Mouse (Mus musculus) heart, embryonic 10.5 days (tissue): ENCODE data around the gene Osbpl5. TPM values are rescaled to one million over a fixed set of nuclear protein-coding genes. Genes with fewer than 3 reads are reported as not detected.

Experiments
- DNase-seq: peaks from one replicate; pipeline ENCODE4 v3.0.0-alpha.2; 2017; ENCODE audit warnings: low spot score
- H3K27ac ChIP-seq: fragments of 300-500 bp; sonication (generic); 2 replicates; pipeline ENCODE4 v1.5.1; 2016; ENCODE audit warnings: mild to moderate bottlenecking
- H3K27me3 ChIP-seq: fragments of 300-500 bp; sonication (generic); 2 replicates; pipeline ENCODE4 v1.6.1; 2016; ENCODE audit warnings: mild to moderate bottlenecking; ENCODE audit not compliant: poor library complexity, insufficient read depth, severe bottlenecking
- H3K36me3 ChIP-seq: fragments of 300-500 bp; sonication (generic); 2 replicates; pipeline ENCODE4 v1.6.1; 2016; ENCODE audit warnings: mild to moderate bottlenecking, moderate library complexity
- H3K4me1 ChIP-seq: fragments of 300-500 bp; sonication (generic); 2 replicates; pipeline ENCODE4 v1.6.1; 2016; ENCODE audit warnings: mild to moderate bottlenecking
- H3K4me3 ChIP-seq: fragments of 300-500 bp; sonication (generic); 2 replicates; pipeline ENCODE4 v1.5.1; 2016; ENCODE audit warnings: mild to moderate bottlenecking, moderate library complexity
- H3K9me3 ChIP-seq: fragments of 300-500 bp; sonication (generic); 2 replicates; pipeline ENCODE4 v1.6.1; 2016; ENCODE audit warnings: mild to moderate bottlenecking, moderate library complexity
- WGBS: fragments of 180-500 bp; shearing (Covaris S2); methylation state at CpG from one replicate; pipeline ENCODE4 v1.1.7; 2016; 5-methylcytosine and 5-hydroxymethylcytosine counted together
- polyA plus RNA-seq: library from polyadenylated mRNA; unstranded; fragments of >200 nt; fragmentation: Nextera tagmentation; extraction: Ambion mirVana; gene quantifications from 2 replicates; pipeline ENCODE4 v1.2.1, GENCODE M21; 2016

The Osbpl5 gene
- polyA plus RNA-seq, 1 experiment from 2014 or later = 19.0 TPM

DNA sequence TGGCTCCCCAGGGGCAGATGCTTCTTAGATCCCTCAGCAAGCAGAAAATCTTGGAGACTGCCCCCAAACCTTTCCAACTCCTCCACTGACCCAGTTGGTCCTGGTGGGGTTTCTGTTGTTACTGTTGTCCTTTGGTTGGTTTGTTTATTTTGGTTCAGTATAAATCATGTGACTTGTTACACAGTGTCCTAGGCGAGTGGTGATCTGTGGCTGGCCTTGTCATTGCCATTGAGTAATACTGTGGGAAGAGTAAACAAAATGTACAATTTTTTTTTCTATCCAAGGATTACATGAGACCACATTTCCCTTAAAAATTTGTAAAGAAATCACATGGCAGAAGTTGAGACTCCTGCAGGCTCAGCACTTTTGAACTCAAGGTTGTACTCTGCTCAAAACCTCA lies 12.7 kb upstream of the Osbpl5 start:
- Histone ChIP-seq H3K36me3 (no peaks in the 10 kb centered on the region), H3K27me3 (peaks cover 43% of the 10 kb centered on the region), H3K9me3 (no peaks in the 10 kb centered on the region), H3K4me1 (no peaks in the 10 kb centered on the region; the same call in 1 of the 2 replicates), H3K4me3 (no peak overlapping the region), H3K27ac (no peak overlapping the region)
- DNase-seq = no peak
- WGBS = 59% methylated on average over 1 of the region's 1 CpGs

DNA sequence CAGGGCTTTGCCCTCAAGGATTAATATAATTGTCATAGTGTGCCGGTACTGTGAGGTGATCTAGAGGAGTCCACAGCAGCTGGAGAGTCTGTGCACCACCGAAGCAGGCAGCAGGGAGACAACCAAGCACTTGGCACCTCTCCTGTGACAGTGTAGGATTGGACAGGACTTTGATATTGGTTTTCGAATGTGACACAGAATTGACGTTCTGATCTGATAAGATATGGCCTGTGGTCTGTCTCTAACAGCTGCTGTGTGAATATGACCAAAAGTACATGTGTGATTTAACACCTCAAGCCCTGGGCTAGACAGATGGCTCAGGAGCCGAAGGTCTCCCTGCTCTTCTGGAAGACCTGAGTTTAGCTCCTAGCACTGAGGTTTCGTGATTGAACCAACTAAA lies 11.5 kb upstream of the Osbpl5 start:
- no peak overlapping the region for H3K27ac ChIP-seq
- peaks cover 49% of the 10 kb centered on the region for H3K27me3 ChIP-seq
- no peaks in the 10 kb centered on the region; the same call in 1 of the 2 replicates for H3K4me1 ChIP-seq
- no peaks in the 10 kb centered on the region for H3K9me3 ChIP-seq
- H3K4me3 ChIP-seq = no peak overlapping the region
- no peak for DNase-seq
- WGBS = 61% methylated on average over 6 of the region's 6 CpGs
- no peaks in the 10 kb centered on the region for H3K36me3 ChIP-seq

DNA sequence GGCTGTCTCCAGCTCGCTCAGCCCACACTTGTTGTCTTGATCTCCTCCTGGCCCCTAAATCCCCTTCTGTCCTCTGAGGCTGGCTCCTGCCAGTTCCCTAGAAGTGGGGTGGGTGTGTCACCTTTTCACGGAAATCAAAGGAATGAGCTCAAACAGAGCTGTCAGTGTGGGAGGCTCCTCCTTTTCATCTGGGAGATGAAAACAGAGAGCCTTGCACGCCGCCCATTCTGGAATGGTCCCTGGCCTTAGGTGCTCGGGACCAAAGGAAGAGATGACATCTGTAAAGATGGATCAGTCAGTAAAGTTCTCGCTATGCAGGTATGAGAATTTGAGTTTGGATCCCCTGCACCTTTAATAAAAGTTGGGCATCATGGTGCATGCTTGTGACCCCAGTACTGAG lies 10.1 kb upstream of the Osbpl5 start, which contains the start of gene Mrgprg:
TSS of gene Mrgprg (minus strand) at position 101 of the 400 bp plus-strand sequence.
- 55% methylated on average over 6 of the region's 6 CpGs for WGBS
- H3K36me3 ChIP-seq = no peaks in the 10 kb centered on the region
- no peak within 1 kb of the TSS for H3K27ac ChIP-seq
- peaks cover 62% of the 10 kb centered on the region for H3K27me3 ChIP-seq
- H3K4me1 ChIP-seq = no peaks in the 10 kb centered on the region; the same call in 1 of the 2 replicates
- DNase-seq = no peak
- no peak within 1 kb of the TSS for H3K4me3 ChIP-seq
- H3K9me3 ChIP-seq = no peaks in the 10 kb centered on the region

DNA sequence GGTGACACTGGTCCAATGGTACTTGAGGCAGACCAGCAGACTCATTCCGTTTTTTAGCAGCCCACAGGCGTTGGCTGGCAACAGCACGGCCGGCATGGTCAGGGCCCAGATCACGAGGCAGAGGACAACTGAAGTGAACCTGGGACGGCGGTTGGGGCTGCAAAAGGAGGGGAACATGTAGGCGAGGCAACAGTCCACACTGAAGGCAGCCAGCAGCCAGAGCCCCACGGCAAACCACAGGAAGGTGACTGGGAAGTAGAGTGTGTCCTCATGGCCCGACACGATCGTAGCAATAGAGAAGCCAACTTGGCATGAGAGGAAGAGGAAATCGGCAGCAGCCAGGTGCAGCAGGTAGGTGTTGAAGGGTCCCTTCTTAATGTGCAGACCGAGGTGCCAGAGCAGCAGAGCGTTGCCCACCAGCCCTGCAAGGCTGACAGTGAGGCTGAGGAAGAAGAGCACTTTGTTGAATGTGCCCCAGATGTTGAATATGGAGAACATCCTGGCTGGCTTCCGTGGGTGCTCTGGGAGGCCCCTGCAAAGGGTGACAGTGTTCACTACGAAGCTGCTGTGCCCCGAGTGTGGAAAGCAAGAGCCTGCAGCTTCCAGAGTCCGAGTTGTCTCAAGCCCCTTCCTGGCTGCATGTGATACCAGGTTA lies 8.2 kb upstream of the Osbpl5 start:
- WGBS = 68% methylated on average over 19 of the region's 19 CpGs
- no peak overlapping the region for H3K27ac ChIP-seq
- no peak for DNase-seq
- no peaks in the 10 kb centered on the region; the same call in 1 of the 2 replicates for H3K4me1 ChIP-seq
- no peak overlapping the region for H3K4me3 ChIP-seq
- peaks cover 69% of the 10 kb centered on the region for H3K27me3 ChIP-seq
- H3K36me3 ChIP-seq = no peaks in the 10 kb centered on the region
- no peaks in the 10 kb centered on the region for H3K9me3 ChIP-seq

DNA sequence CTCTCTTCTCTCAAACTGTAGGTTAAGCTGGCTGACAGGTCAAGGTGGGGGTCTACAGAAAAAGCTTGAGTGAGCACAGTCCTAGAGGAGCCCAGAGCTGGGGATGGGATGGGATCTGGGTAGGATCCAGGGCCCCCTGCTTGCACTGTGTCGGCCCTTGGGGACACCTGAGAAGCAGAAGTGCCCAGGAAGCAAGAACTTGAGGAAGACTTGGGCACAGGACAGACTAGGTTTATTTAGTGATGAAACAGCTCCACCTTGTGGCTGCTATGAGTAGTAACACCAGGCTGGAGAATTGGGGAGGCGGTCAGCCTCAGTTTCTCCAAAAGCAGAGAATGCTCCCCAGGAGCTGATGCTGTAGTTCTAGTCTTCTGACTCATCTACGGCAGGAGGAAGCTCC lies 7.0 kb upstream of the Osbpl5 start:
- Histone ChIP-seq H3K27ac (no peak overlapping the region), H3K4me1 (no peaks in the 10 kb centered on the region; the same call in 1 of the 2 replicates), H3K9me3 (no peaks in the 10 kb centered on the region), H3K27me3 (peaks cover 76% of the 10 kb centered on the region), H3K36me3 (no peaks in the 10 kb centered on the region), H3K4me3 (no peak overlapping the region)
- DNase-seq = no peak
- 20% methylated on average over 3 of the region's 3 CpGs for WGBS

DNA sequence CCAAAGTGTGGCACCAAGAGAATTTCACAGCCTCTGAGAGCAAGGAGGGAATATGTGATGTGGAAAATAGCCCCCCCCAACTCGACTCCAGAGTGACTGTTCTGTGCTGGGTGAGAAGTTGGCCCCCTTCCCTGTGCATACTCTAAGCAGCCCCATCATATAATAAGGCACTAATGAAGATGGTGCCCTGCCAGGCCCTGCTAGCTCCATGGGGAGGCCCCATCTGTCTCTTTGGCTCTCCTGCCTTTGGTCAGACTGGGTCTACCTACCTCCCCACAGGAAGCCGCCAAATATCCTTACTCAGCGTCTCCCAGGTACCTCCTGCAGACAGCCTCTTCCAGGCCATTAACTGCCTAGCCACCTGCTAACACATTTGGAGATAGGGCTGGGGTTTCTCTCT lies 2.2 kb upstream of the Osbpl5 start:
- 55% methylated on average over 3 of the region's 3 CpGs for WGBS
- Histone ChIP-seq H3K4me1 (peaks cover 17% of the 10 kb centered on the region), H3K36me3 (no peaks in the 10 kb centered on the region), H3K4me3 (no peak overlapping the region), H3K27ac (no peak overlapping the region), H3K27me3 (peaks cover 72% of the 10 kb centered on the region), H3K9me3 (no peaks in the 10 kb centered on the region)
- DNase-seq = no peak

DNA sequence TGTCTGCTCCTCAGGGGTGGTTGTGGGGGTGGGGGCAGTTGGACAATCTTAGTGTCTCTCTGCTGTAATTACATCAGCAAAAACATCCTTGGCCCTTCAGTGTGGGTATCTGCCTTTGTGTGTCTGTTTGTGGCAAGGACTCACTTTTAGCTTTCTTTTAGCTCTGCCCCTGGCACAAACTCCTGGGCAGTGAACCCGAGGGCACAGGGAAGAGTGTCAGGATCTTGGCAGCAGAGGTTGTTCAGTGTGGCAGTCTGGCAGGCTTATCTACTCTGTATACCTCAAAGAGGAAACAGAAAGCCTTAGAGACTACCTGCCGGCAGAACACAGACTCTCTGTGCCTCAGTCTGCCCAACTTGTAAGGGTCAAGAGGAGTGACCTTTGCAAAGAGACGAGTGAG lies 911 bp upstream of the Osbpl5 start:
- WGBS = 60% methylated on average over 3 of the region's 3 CpGs
- Histone ChIP-seq H3K9me3 (no peaks in the 10 kb centered on the region), H3K36me3 (no peaks in the 10 kb centered on the region), H3K4me1 (peaks cover 25% of the 10 kb centered on the region), H3K4me3 (peak overlapping the region; percentile 54; the same call in 1 of the 2 replicates), H3K27ac (no peak overlapping the region), H3K27me3 (peaks cover 75% of the 10 kb centered on the region)
- DNase-seq = no peak

DNA sequence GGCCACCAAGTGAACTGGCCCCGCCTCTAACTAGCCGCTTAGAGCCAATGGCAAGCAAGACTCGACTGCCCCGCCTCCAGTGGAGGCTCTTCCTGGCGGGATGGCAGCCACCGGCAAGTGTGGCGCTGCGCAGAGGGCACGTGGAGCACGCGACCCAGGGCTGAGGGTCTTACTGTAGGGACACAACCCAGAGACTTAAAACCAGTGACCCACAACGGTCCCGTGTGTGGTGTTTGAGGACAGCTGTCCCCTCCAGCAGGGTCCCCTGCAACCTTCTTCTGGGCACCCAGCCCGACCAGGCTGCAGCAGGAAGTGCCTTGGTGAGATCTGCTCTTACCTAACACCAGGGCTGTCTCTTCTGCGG lies 224 bp upstream of the Osbpl5 start:
- DNase-seq = no peak
- Histone ChIP-seq H3K27ac (peak overlapping the region; percentile 26; the same call in 1 of the 2 replicates), H3K4me1 (peaks cover 32% of the 10 kb centered on the region), H3K4me3 (peak overlapping the region; percentile 54), H3K9me3 (no peaks in the 10 kb centered on the region), H3K27me3 (peaks cover 74% of the 10 kb centered on the region), H3K36me3 (no peaks in the 10 kb centered on the region)
- 4% methylated on average over 15 of the region's 15 CpGs for WGBS

DNA sequence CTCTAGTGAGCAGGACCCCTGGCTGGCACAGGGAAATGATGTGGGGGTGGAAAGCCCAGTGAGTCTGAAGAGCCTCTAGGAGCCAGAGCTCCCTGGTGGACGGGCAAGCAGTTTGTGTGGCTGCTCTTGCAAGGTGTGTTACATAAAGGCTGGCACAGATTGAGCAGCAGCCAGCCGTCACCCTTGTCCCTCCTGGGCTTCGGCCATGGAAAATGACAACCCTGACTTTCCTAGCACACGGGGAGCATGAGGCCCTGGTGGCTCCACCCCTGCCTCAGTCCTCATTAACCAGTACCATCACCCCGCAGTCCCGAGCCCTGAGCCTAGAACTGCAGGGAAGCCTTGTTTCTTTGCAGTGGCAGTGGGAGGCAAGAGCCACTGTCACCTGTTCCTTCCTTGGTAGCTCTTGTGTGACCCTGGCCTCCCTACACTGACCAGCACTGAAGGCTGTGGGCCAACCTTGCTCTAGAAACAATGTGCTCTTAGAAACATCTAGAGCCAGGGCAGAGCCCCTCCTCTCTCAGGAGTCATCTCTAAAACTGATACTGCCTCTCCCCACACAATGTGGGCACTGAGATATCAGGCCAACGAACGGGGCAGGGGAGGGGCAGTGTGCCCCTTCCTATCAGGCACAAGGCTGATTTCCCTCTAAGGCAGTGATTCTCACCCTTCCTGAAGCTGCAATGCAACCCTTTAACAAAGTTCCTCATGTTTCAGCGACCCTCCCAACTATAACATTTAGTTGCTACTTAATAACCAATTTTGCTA lies 1.2 kb downstream of the Osbpl5 start:
- Histone ChIP-seq H3K4me1 (peaks cover 37% of the 10 kb centered on the region), H3K36me3 (no peaks in the 10 kb centered on the region), H3K9me3 (no peaks in the 10 kb centered on the region), H3K27me3 (peaks cover 72% of the 10 kb centered on the region), H3K4me3 (no peak overlapping the region), H3K27ac (no peak overlapping the region)
- DNase-seq = no peak
- WGBS = 59% methylated on average over 9 of the region's 9 CpGs

DNA sequence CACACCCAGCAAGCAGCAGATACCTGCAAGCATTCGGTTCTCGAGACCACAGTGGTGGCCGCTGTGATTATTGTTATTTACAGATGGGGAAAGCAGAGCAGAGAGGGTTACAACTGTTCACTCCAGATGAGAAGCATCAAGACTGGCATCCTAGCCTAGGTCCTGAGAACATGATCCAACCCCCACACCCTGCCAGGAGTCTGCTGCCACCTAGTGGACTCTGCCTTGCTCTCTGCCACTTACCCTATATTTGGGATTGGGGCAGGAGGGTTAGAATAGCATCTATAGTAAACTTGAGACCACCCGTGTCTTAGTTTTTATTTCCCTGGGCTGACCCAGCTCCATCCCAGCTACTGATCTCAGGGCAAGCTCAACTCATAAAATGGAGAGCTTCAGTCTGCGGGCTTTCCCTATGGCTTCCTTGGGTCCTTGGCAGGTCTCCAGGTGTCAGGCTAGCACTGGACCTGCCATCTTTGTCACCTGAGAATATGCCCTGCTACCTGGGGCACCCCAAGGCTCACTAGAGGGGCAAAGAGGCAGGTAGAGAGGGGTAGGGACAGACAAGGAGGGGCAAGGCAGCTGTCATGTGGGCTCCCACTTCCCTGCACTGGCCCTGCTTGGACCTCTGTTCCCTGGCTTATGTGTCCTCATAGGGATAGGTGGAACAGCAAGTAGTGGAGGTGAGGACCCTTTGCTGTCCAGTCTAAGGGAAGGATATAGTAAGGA lies 2.6 kb downstream of the Osbpl5 start:
- Histone ChIP-seq H3K36me3 (no peaks in the 10 kb centered on the region), H3K27me3 (peaks cover 79% of the 10 kb centered on the region), H3K27ac (no peak overlapping the region), H3K9me3 (no peaks in the 10 kb centered on the region), H3K4me3 (no peak overlapping the region), H3K4me1 (peaks cover 37% of the 10 kb centered on the region)
- 44% methylated on average over 5 of the region's 5 CpGs for WGBS
- no peak for DNase-seq

DNA sequence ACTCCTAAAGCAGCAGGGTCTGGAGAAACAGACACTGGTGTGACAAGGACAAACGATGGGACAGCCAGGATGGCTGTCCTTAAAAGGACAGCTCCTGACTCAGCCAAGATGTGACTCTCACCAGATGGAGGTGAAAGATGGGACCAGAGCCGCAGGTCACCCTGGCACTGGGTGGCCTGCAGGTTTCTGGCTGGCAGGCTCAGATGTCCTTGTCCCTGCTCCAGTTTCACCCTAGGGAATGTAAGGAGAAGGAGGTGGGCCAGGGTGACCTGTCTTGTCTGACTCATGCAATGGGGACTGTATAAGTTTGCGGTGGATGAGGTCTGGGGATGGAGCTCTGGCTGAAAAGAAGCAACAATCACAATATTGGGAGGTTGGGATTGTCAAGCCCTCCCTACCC lies 4.2 kb downstream of the Osbpl5 start:
- WGBS = 66% methylated on average over 3 of the region's 3 CpGs
- Histone ChIP-seq H3K9me3 (no peaks in the 10 kb centered on the region), H3K4me3 (no peak overlapping the region), H3K36me3 (no peaks in the 10 kb centered on the region), H3K27ac (no peak overlapping the region), H3K27me3 (peaks cover 66% of the 10 kb centered on the region), H3K4me1 (peaks cover 46% of the 10 kb centered on the region)
- DNase-seq = no peak

DNA sequence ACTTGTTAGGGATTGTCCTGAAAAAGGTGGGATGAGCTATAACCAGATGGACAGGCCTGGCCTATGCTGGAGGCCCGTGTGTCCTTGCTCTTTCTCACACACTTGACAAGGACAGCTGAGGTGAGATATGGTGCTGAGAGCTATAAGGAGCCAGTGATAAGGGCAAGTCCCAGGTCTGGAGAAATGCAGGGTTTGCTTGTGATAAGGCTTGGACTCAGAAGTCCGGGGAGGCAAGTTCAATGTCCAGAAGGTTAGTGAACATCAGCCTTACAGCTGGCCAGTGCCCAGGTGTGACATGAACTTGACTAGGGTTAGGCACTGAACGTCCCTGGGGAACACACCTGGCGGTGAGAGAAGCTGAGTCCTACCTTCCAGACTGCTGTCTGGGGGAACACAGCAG lies 4.7 kb downstream of the Osbpl5 start:
- H3K4me1 ChIP-seq = peaks cover 41% of the 10 kb centered on the region
- no peak overlapping the region for H3K4me3 ChIP-seq
- H3K27me3 ChIP-seq = peaks cover 60% of the 10 kb centered on the region
- H3K9me3 ChIP-seq = no peaks in the 10 kb centered on the region
- DNase-seq = no peak
- H3K36me3 ChIP-seq = no peaks in the 10 kb centered on the region
- H3K27ac ChIP-seq = no peak overlapping the region
- WGBS = 28% methylated on average over 4 of the region's 4 CpGs

DNA sequence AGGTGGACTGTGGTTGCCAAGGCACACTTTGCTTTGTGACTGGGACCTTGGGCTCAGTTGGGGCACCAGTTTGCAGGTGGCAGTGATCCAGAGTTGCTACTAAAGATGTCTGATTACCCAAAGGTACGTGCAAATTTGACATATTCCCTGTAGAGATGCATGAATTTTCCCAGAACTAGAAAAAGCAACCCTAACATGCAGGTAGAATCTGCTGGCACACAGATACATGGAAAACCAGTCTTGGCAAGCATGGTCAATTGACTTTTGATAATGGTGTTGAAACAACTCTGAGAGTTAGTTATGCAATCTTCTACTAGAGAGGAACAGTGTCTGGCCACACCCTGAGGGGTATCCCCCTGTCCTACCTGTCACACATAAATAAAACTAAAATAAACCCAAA lies 5.4 kb downstream of the Osbpl5 start:
- Histone ChIP-seq H3K4me1 (peaks cover 34% of the 10 kb centered on the region), H3K4me3 (no peak overlapping the region), H3K27me3 (peaks cover 56% of the 10 kb centered on the region), H3K36me3 (no peaks in the 10 kb centered on the region), H3K27ac (no peak overlapping the region), H3K9me3 (no peaks in the 10 kb centered on the region)
- WGBS = 81% methylated on average over 1 of the region's 1 CpGs
- DNase-seq = no peak
